Mouse (Mus musculus): ENCODE results near the gene Gm20388. TPM values are rescaled to one million over a fixed set of nuclear protein-coding genes. Genes with fewer than 3 reads are reported as not detected.
"Not testable (repeated sequence)": the region's sequence is repeated elsewhere in the genome, so short reads cannot be mapped to it uniquely, and the experiment has no call there.

Gm20388 gene
- polyA plus RNA-seq, 1 experiment = not detected

DNA sequence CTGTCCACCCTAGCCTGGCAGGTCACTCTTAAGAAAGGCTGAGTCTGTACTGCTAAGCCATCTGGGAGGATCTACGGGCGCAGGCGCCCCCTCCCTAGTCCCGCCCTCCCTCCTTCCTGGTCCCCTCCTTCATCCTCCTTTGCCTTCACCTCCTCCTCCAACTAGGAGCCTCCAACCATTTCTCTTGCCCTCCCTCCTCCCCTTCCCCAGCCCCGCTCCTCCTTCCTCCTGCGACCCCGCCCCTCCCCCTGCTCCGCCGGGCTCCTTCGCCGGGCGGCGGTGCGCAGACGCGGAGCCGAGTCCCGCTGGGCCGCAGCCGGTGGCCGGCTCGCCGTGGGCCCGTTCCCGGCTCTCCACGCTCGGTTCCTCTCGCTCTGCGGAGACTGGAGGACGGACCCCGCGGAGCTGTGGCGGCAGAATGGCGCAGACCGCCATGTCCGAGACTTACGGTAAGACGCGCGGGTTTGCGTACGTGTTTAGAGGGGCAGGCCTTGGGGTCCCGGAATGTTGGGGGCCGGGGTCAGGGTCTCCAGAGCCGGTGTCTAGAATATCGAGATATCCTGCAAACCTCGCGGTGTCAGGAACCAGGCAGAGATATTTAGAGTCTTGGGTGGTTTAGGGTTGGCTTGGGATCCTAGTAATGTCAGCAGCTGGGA lies 3895.2 kb downstream of the Gm20388 start, which contains the start of gene Rab4a:
TSS of gene Rab4a (plus strand) at position 268 of the 656 bp plus-strand sequence.
- Histone ChIP-seq H3K4me3 (ENCODE audit: insufficient read depth, low read depth, low read length) (peak within 1 kb of the TSS; percentile 63), H3K27ac (ENCODE audit: insufficient read depth, low read depth, low read length) (peak within 1 kb of the TSS; percentile 63), H3K4me1 (ENCODE audit: control insufficient read depth, insufficient read depth, low read length) (peaks cover 27% of the 10 kb centered on the region)
- TF ChIP-seq CTCF (IDR thresholded peaks at IDR 0.05; ENCODE audit: insufficient read depth, low read depth, low read length) (no peak), POLR2A (IDR thresholded peaks at IDR 0.05; ENCODE audit: insufficient read depth, low read depth, low read length) (peak; percentile 92)
- under 1% methylated on average over 47 of the region's 48 CpGs for WGBS

DNA sequence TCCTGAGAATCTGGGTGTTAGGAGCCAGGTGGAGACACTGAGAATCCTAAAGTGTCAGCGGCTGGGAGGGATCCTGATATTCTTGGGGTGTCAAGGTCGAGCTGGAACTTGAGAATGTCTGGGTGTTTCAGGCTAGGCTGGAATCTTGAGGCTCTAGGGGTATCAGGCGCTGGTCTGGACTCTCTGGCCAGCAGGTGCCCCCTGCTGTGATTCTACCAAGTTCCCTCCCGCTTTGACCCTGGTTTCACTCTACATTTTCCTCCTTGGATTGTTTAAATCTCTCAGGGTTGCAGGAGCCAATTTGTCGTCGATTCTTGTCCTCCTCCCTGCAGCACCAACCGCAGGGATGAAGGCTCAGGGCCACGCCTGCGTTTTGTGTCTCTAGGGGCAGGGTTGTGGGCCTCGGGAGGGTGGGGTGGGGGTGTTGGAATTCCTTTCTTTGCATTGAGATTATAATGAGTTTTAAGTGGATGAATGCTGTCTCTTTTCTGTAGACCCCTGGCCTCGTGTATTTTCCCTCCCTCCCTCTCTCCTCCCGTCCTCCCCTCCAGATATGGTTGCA lies 3895.8 kb downstream of the Gm20388 start:
- Histone ChIP-seq H3K4me3 (ENCODE audit: insufficient read depth, low read depth, low read length) (peak overlapping the region; percentile 63), H3K4me1 (ENCODE audit: control insufficient read depth, insufficient read depth, low read length) (peaks cover 31% of the 10 kb centered on the region), H3K27ac (ENCODE audit: insufficient read depth, low read depth, low read length) (peak overlapping the region; percentile 40; the same call in 1 of the 2 replicates)
- 3% methylated on average over 12 of the region's 12 CpGs for WGBS
- TF ChIP-seq CTCF (IDR thresholded peaks at IDR 0.05; ENCODE audit: insufficient read depth, low read depth, low read length) = no peak
- no peak for TF ChIP-seq POLR2A (IDR thresholded peaks at IDR 0.05; ENCODE audit: insufficient read depth, low read depth, low read length)

DNA sequence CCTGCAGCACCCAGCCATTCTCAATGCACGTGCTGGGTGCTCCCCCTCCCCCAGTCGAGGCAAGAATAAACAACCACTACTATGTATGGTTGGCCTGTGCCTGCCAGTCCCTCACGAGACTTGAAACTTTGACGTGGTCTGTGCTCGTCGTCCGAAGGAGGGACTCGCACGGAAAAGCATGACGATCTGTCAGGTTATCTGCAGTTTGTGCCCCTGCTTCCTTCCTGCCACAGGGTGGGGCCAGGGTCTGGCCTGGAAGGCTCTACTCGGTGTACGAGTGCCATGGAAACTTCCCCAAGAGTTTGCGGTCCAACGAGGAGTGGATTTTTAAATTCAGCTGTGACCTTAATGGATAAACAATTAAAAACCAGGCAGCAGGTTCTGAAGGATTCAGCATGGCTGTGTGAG lies 3896.4 kb downstream of the Gm20388 start:
- TF ChIP-seq CTCF (IDR thresholded peaks at IDR 0.05; ENCODE audit: insufficient read depth, low read depth, low read length) (no peak), POLR2A (IDR thresholded peaks at IDR 0.05; ENCODE audit: insufficient read depth, low read depth, low read length) (no peak)
- Histone ChIP-seq H3K4me1 (ENCODE audit: control insufficient read depth, insufficient read depth, low read length) (peaks cover 31% of the 10 kb centered on the region), H3K4me3 (ENCODE audit: insufficient read depth, low read depth, low read length) (peak overlapping the region; percentile 63), H3K27ac (ENCODE audit: insufficient read depth, low read depth, low read length) (0 out of 2 replicates have a peak overlapping the region, but pooled peaks have one; percentile 27)
- WGBS = 3% methylated on average over 14 of the region's 14 CpGs

DNA sequence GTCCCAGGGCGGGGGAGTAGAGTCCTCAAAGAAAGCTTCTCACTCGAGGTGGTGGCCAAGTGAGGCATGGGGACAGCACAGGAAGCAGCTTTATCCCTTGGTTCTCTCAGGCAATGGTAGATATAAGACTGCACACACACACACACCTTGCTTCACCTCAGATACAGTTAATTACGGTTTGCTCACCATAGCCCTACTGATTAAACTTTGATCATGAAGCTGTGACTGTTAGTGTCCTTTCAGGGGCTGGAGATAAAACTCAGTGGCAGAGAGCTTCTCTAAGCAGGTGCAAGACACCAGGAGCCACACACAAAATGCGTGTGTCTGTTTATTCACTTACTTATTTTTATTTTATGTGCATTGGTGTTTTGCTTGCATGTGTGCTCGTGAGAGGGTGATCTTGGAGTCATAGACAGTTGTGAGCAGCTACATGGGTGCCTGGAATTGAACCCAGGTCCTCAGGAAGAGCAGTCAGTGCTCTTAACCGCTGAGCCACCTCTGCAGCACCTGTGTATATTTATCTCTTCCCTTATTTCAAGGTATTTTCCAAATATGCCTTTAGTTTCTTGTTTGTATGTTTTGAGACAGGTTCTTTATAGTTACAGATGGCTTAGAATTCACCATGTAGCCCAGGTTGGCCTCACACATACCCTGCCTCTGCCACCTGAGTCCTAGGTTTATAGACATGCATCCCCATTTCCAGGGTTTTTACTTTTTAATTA lies 3897.4 kb downstream of the Gm20388 start:
- H3K4me1 ChIP-seq (ENCODE audit: control insufficient read depth, insufficient read depth, low read length) = peaks cover 32% of the 10 kb centered on the region
- no peak overlapping the region for H3K4me3 ChIP-seq (ENCODE audit: insufficient read depth, low read depth, low read length)
- TF ChIP-seq CTCF (IDR thresholded peaks at IDR 0.05; ENCODE audit: insufficient read depth, low read depth, low read length) = no peak
- TF ChIP-seq POLR2A (IDR thresholded peaks at IDR 0.05; ENCODE audit: insufficient read depth, low read depth, low read length) = no peak
- no peak overlapping the region for H3K27ac ChIP-seq (ENCODE audit: insufficient read depth, low read depth, low read length)
- 66% methylated on average over 6 of the region's 6 CpGs for WGBS

DNA sequence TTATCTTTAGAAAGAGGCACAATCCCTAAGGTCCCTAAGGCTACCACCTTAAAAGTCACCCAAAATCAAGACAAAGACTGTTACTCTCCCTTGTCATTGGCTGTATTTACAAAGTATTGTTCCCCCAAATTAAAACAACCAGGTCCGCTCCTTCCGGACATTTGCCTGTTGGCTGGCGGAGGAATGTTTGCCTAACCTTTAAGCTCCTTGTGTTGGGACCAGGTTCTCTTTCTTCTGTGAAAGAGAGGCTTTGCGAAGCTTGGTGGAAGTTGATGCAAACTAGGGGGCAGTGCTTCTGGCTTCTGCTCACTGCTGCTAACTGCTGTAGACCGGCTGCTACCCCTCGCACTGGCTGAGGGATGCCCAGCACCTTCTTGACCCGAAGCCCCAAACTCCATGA lies 3898.0 kb downstream of the Gm20388 start:
- H3K27ac ChIP-seq (ENCODE audit: insufficient read depth, low read depth, low read length) = no peak overlapping the region
- H3K4me3 ChIP-seq (ENCODE audit: insufficient read depth, low read depth, low read length) = no peak overlapping the region
- WGBS = 81% methylated on average over 7 of the region's 7 CpGs
- TF ChIP-seq CTCF (IDR thresholded peaks at IDR 0.05; ENCODE audit: insufficient read depth, low read depth, low read length) (no peak), POLR2A (IDR thresholded peaks at IDR 0.05; ENCODE audit: insufficient read depth, low read depth, low read length) (no peak)
- H3K4me1 ChIP-seq (ENCODE audit: control insufficient read depth, insufficient read depth, low read length) = peaks cover 37% of the 10 kb centered on the region

DNA sequence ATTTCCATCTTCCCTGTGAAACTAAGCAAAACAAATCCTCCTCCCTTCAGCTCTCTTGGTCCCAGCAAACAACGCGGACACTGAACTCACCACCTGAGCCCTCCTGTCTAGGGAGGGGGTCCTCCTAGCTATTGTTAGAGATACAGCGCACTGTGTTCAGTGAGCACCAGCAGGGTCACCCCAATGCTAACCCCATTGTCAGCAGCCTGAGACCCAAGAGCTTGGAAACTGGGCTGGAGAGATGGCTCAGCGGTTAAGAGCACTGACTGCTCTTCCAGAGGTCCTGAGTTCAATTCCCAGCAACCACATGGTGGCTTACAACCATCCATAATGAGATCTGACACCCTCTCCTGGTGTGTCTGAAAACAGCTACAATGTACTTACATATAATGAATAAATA lies 3898.7 kb downstream of the Gm20388 start:
- H3K27ac ChIP-seq (ENCODE audit: insufficient read depth, low read depth, low read length); H3K4me3 ChIP-seq (ENCODE audit: insufficient read depth, low read depth, low read length): not testable (repeated sequence)
- H3K4me1 ChIP-seq (ENCODE audit: control insufficient read depth, insufficient read depth, low read length) = peaks cover 35% of the 10 kb centered on the region
- WGBS = 83% methylated on average over 4 of the region's 4 CpGs

DNA sequence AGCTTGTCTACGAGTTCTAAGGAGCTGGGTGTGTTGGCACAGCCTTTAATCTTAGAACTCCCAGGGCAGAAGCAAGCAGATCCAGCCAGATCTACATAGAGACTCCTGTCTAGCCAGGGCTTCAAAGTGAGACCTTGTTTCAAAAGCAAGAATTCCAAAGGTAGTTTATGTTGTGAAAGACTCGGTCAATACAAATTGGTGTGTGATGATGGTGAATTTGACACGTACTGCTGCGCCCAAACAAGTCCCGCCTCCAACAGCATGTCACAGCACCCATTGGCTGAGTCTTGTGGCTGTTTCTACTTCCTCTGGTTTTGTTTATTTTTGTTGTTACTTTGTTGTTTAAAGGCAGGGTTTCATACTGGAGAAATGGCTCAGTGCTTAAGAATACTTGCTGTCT lies 3901.6 kb downstream of the Gm20388 start:
- TF ChIP-seq POLR2A (IDR thresholded peaks at IDR 0.05; ENCODE audit: insufficient read depth, low read depth, low read length) (no peak), CTCF (IDR thresholded peaks at IDR 0.05; ENCODE audit: insufficient read depth, low read depth, low read length) (no peak)
- 71% methylated on average over 5 of the region's 5 CpGs for WGBS
- Histone ChIP-seq H3K4me3 (ENCODE audit: insufficient read depth, low read depth, low read length) (no peak overlapping the region), H3K4me1 (ENCODE audit: control insufficient read depth, insufficient read depth, low read length) (peaks cover 34% of the 10 kb centered on the region), H3K27ac (ENCODE audit: insufficient read depth, low read depth, low read length) (no peak overlapping the region)

DNA sequence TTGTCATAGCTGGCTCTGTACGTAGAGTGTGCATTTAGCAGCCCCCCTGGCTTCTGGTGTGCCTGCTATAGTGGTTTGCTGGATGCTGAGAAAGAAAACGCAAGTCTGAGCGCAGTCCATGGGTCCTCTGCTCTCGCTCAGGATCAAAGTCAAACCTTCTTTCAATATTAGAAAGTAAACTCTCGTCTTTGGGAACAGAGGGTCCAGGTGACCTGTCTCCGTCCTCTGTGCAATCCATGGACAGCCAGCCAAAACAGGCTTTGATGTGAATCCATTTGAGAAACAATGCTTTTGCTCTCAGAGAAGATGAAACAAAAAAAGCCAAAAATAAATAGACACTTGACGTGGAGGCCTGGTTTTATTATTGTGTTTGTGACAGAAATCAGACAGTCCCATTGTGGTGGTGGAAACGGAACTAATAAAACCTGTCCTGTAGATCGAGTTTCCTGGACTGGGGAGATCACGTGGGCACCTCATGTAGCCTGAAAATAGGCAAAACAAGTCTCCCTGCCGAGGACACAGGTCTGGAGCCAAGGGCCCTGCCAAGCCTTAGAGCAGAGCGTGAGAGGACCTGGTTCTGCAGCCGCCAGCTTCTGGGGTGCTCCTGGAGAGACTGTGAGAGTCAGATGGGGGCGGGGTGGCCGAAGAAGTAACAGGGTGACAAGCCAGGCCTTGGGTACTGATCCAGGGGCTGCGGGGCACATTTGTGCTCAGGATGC lies 3902.7 kb downstream of the Gm20388 start:
- 53% methylated on average over 16 of the region's 16 CpGs for WGBS
- H3K4me1 ChIP-seq (ENCODE audit: control insufficient read depth, insufficient read depth, low read length) = peaks cover 28% of the 10 kb centered on the region
- H3K27ac ChIP-seq (ENCODE audit: insufficient read depth, low read depth, low read length) = no peak overlapping the region
- TF ChIP-seq CTCF (IDR thresholded peaks at IDR 0.05; ENCODE audit: insufficient read depth, low read depth, low read length) (no peak), POLR2A (IDR thresholded peaks at IDR 0.05; ENCODE audit: insufficient read depth, low read depth, low read length) (no peak)
- H3K4me3 ChIP-seq (ENCODE audit: insufficient read depth, low read depth, low read length) = no peak overlapping the region

DNA sequence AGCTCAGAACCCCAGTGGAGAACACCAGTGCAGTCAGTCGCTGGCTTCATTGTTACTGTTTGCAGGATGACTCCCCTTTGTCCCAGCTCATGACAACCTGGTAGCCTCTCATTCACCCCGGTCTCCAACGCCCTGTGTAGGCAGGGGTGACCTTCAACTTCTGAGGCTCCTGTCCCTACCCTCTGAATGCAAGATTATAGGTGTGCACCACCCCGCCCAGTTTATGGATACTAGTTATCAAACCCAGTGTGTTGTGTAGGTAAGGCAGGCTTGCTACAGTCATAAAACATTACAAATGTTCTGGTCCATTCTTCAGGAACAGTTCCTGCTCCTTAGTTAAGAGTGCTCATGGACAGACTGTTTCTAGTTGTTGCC lies 3903.2 kb downstream of the Gm20388 start:
- peaks cover 25% of the 10 kb centered on the region for H3K4me1 ChIP-seq (ENCODE audit: control insufficient read depth, insufficient read depth, low read length)
- TF ChIP-seq POLR2A (IDR thresholded peaks at IDR 0.05; ENCODE audit: insufficient read depth, low read depth, low read length) (no peak), CTCF (IDR thresholded peaks at IDR 0.05; ENCODE audit: insufficient read depth, low read depth, low read length) (no peak)
- no peak overlapping the region for H3K4me3 ChIP-seq (ENCODE audit: insufficient read depth, low read depth, low read length)
- 83% methylated on average over 4 of the region's 4 CpGs for WGBS
- H3K27ac ChIP-seq (ENCODE audit: insufficient read depth, low read depth, low read length) = no peak overlapping the region

Data from olfactory bulb, adult 2 months (tissue).